Mouse (Mus musculus) embryonic facial prominence, embryonic 12.5 days (tissue): ENCODE data around the gene Akap6. TPM values are rescaled to one million over a fixed set of nuclear protein-coding genes. Genes with fewer than 3 reads are reported as not detected.

ENCODE experiments used
- ATAC-seq: fragments of 200-750 bp; cut with Nextera tagmentation; 2 replicates; pipeline ENCODE4 v1.8.0; 2017; ENCODE audit not compliant: insufficient number of reproducible peaks, insufficient read depth, low FRiP score, low TSS enrichment
- H3K27ac ChIP-seq: fragments of 300-500 bp; sonication (generic); 2 replicates; pipeline ENCODE4 v1.5.1; 2016; ENCODE audit warnings: mild to moderate bottlenecking
- H3K27me3 ChIP-seq: fragments of 300-500 bp; sonication (generic); 2 replicates; pipeline ENCODE4 v1.6.1; 2016; ENCODE audit warnings: mild to moderate bottlenecking, moderate library complexity
- H3K36me3 ChIP-seq: fragments of 300-500 bp; sonication (generic); 2 replicates; pipeline ENCODE4 v1.6.1; 2016; ENCODE audit warnings: mild to moderate bottlenecking
- H3K4me1 ChIP-seq: fragments of 300-500 bp; sonication (generic); 2 replicates; pipeline ENCODE4 v1.6.1; 2016
- H3K4me2 ChIP-seq: fragments of 300-500 bp; sonication (generic); replicated peaks from 2 replicates; pipeline ENCODE4 v1.6.1; 2016; ENCODE audit warnings: mild to moderate bottlenecking, moderate library complexity
- H3K4me3 ChIP-seq: fragments of 300-500 bp; sonication (generic); 2 replicates; pipeline ENCODE4 v1.5.1; 2016; ENCODE audit warnings: mild to moderate bottlenecking
- H3K9ac ChIP-seq: fragments of 300-500 bp; sonication (generic); 2 replicates; pipeline ENCODE4 v1.6.1; 2016; ENCODE audit warnings: mild to moderate bottlenecking, moderate library complexity
- H3K9me3 ChIP-seq: fragments of 300-500 bp; sonication (generic); 2 replicates; pipeline ENCODE4 v1.6.1; 2016; ENCODE audit warnings: mild to moderate bottlenecking, moderate library complexity
- WGBS: fragments of 180-500 bp; shearing (Covaris S2); methylation state at CpG from one replicate; pipeline ENCODE4 v1.1.7; 2016; 5-methylcytosine and 5-hydroxymethylcytosine counted together
- polyA plus RNA-seq: library from polyadenylated mRNA; unstranded; fragments of >200 nt; fragmentation: Nextera tagmentation; extraction: Ambion mirVana; gene quantifications from 2 replicates; pipeline ENCODE4 v1.2.1, GENCODE M21; 2016

Gene Akap6
- 3.5 and 4.7 TPM in 2 replicates for polyA plus RNA-seq

- WGBS, result 29% methylated on average over 6 of the region's 6 CpGs
- no peak for ATAC-seq
- no peaks in the 10 kb centered on the region for H3K27me3 ChIP-seq
- H3K4me2 ChIP-seq, result peak within 1 kb of the TSS; percentile 30
- 0 out of 2 replicates have a peak within 1 kb of the TSS, but pooled peaks have one; percentile 58 for H3K27ac ChIP-seq
- H3K4me3 ChIP-seq, result 0 out of 2 replicates have a peak within 1 kb of the TSS, but pooled peaks have one; percentile 23
- H3K36me3 ChIP-seq, result no peaks in the 10 kb centered on the region
- no peaks in the 10 kb centered on the region for H3K9me3 ChIP-seq
- H3K9ac ChIP-seq, result no peak within 1 kb of the TSS
- H3K4me1 ChIP-seq, result peaks cover 34% of the 10 kb centered on the region
These were observed at the start of gene Akap6 for GRCm38 (mm10) chr12:52699146-52699545. TSS of gene Akap6 (plus strand) at chr12:52699383.

GRCm38 (mm10) chr12:52662907-52663790 lies 36.0 kb upstream of the Akap6 start:
- no peaks in the 10 kb centered on the region for H3K9me3 ChIP-seq
- H3K4me2 ChIP-seq, result no peak overlapping the region
- H3K4me1 ChIP-seq, result no peaks in the 10 kb centered on the region
- no peak overlapping the region for H3K9ac ChIP-seq
- no peak overlapping the region for H3K4me3 ChIP-seq
- 79% methylated on average over 7 of the region's 7 CpGs for whole genome bisulfite sequencing
- H3K36me3 ChIP-seq, result no peaks in the 10 kb centered on the region
- H3K27me3 ChIP-seq, result no peaks in the 10 kb centered on the region
- no peak for ATAC-seq
- H3K27ac ChIP-seq, result no peak overlapping the region

- ATAC-seq, result no peak
- Histone ChIP-seq H3K4me1 (no peaks in the 10 kb centered on the region), H3K27me3 (no peaks in the 10 kb centered on the region), H3K27ac (no peak overlapping the region), H3K36me3 (no peaks in the 10 kb centered on the region), H3K9me3 (no peaks in the 10 kb centered on the region), H3K4me3 (no peak overlapping the region), H3K9ac (no peak overlapping the region), H3K4me2 (no peak overlapping the region)
- WGBS, result 80% methylated on average over 5 of the region's 5 CpGs
These were observed 34.2 kb upstream of the Akap6 start for GRCm38 (mm10) chr12:52664944-52665343.

- Histone ChIP-seq H3K4me3 (no peak overlapping the region), H3K9me3 (no peaks in the 10 kb centered on the region), H3K36me3 (no peaks in the 10 kb centered on the region), H3K27me3 (no peaks in the 10 kb centered on the region), H3K9ac (no peak overlapping the region), H3K4me1 (peaks cover 6% of the 10 kb centered on the region; the same call in 1 of the 2 replicates), H3K27ac (peak overlapping the region; percentile 2; the same call in 1 of the 2 replicates), H3K4me2 (no peak overlapping the region)
- 1% methylated on average over 7 of the region's 7 CpGs for WGBS
- ATAC-seq, result peak; percentile 92
These were observed 27.7 kb upstream of the Akap6 start for GRCm38 (mm10) chr12:52671436-52671835.

- no peaks in the 10 kb centered on the region for H3K27me3 ChIP-seq
- no peak overlapping the region for H3K4me2 ChIP-seq
- peak overlapping the region; percentile 2; the same call in 1 of the 2 replicates for H3K27ac ChIP-seq
- WGBS, result 37% methylated on average over 6 of the region's 6 CpGs
- no peak overlapping the region for H3K4me3 ChIP-seq
- H3K36me3 ChIP-seq, result no peaks in the 10 kb centered on the region
- H3K9me3 ChIP-seq, result no peaks in the 10 kb centered on the region
- no peak for ATAC-seq
- H3K4me1 ChIP-seq, result peaks cover 6% of the 10 kb centered on the region; the same call in 1 of the 2 replicates
- H3K9ac ChIP-seq, result no peak overlapping the region
These were observed 27.2 kb upstream of the Akap6 start for GRCm38 (mm10) chr12:52671943-52672342.

GRCm38 (mm10) chr12:52673361-52673960 lies 25.7 kb upstream of the Akap6 start:
- H3K4me3 ChIP-seq, result no peak overlapping the region
- H3K36me3 ChIP-seq, result no peaks in the 10 kb centered on the region
- peaks cover 6% of the 10 kb centered on the region; the same call in 1 of the 2 replicates for H3K4me1 ChIP-seq
- no peak overlapping the region for H3K27ac ChIP-seq
- no peaks in the 10 kb centered on the region for H3K9me3 ChIP-seq
- no peaks in the 10 kb centered on the region for H3K27me3 ChIP-seq
- no peak overlapping the region for H3K9ac ChIP-seq
- ATAC-seq, result no peak
- WGBS, result 72% methylated on average over 6 of the region's 6 CpGs
- H3K4me2 ChIP-seq, result no peak overlapping the region

GRCm38 (mm10) chr12:52675010-52675409 lies 24.2 kb upstream of the Akap6 start:
- Histone ChIP-seq H3K27me3 (no peaks in the 10 kb centered on the region), H3K27ac (0 out of 2 replicates have a peak overlapping the region, but pooled peaks have one; percentile 37), H3K4me2 (no peak overlapping the region), H3K36me3 (no peaks in the 10 kb centered on the region), H3K9me3 (no peaks in the 10 kb centered on the region), H3K4me3 (no peak overlapping the region), H3K9ac (no peak overlapping the region), H3K4me1 (peaks cover 6% of the 10 kb centered on the region; the same call in 1 of the 2 replicates)
- ATAC-seq, result no peak
- WGBS, result 28% methylated on average over 4 of the region's 4 CpGs

GRCm38 (mm10) chr12:52687355-52687754 lies 11.8 kb upstream of the Akap6 start:
- no peak overlapping the region for H3K27ac ChIP-seq
- H3K9ac ChIP-seq, result no peak overlapping the region
- no peak overlapping the region for H3K4me3 ChIP-seq
- no peak overlapping the region for H3K4me2 ChIP-seq
- H3K4me1 ChIP-seq, result no peaks in the 10 kb centered on the region; the same call in 1 of the 2 replicates
- no peaks in the 10 kb centered on the region for H3K27me3 ChIP-seq
- 61% methylated on average over 9 of the region's 9 CpGs for WGBS
- no peaks in the 10 kb centered on the region for H3K36me3 ChIP-seq
- no peak for ATAC-seq
- no peaks in the 10 kb centered on the region for H3K9me3 ChIP-seq

- H3K4me1 ChIP-seq, result no peaks in the 10 kb centered on the region; the same call in 1 of the 2 replicates
- no peaks in the 10 kb centered on the region for H3K27me3 ChIP-seq
- ATAC-seq, result no peak
- H3K4me2 ChIP-seq, result no peak overlapping the region
- H3K4me3 ChIP-seq, result no peak overlapping the region
- H3K36me3 ChIP-seq, result no peaks in the 10 kb centered on the region
- no peak overlapping the region for H3K9ac ChIP-seq
- whole genome bisulfite sequencing, result 96% methylated on average over 2 of the region's 2 CpGs
- no peaks in the 10 kb centered on the region for H3K9me3 ChIP-seq
- H3K27ac ChIP-seq, result no peak overlapping the region
These were observed 10.5 kb upstream of the Akap6 start for GRCm38 (mm10) chr12:52688712-52689111.

GRCm38 (mm10) chr12:52691552-52691951 lies 7.6 kb upstream of the Akap6 start:
- ATAC-seq, result no peak
- H3K9ac ChIP-seq, result no peak overlapping the region
- H3K4me3 ChIP-seq, result no peak overlapping the region
- no peak overlapping the region for H3K27ac ChIP-seq
- no peaks in the 10 kb centered on the region; the same call in 1 of the 2 replicates for H3K4me1 ChIP-seq
- no peaks in the 10 kb centered on the region for H3K27me3 ChIP-seq
- no peaks in the 10 kb centered on the region for H3K36me3 ChIP-seq
- 76% methylated on average over 1 of the region's 1 CpGs for WGBS
- H3K4me2 ChIP-seq, result no peak overlapping the region
- no peaks in the 10 kb centered on the region for H3K9me3 ChIP-seq

- no peaks in the 10 kb centered on the region for H3K36me3 ChIP-seq
- no peak overlapping the region for H3K4me2 ChIP-seq
- no peaks in the 10 kb centered on the region; the same call in 1 of the 2 replicates for H3K4me1 ChIP-seq
- H3K9me3 ChIP-seq, result no peaks in the 10 kb centered on the region
- no peaks in the 10 kb centered on the region for H3K27me3 ChIP-seq
- no peak for ATAC-seq
- 70% methylated on average over 10 of the region's 10 CpGs for WGBS
- H3K9ac ChIP-seq, result no peak overlapping the region
- no peak overlapping the region for H3K27ac ChIP-seq
- H3K4me3 ChIP-seq, result no peak overlapping the region
These were observed 6.8 kb upstream of the Akap6 start for GRCm38 (mm10) chr12:52692290-52692974.
